Mouse (Mus musculus) frontal cortex, postnatal 10 days (tissue): Measurements from ENCODE around the gene Mindy1.

Experiments used
- DNase-seq, 2 experiments: peaks; one replicate each; pipeline ENCODE4 v3.0.0; 2022; ENCODE audit warnings: low spot score in 2 of 2, mixed read lengths in 1 of 2

Mindy1 gene

DNA sequence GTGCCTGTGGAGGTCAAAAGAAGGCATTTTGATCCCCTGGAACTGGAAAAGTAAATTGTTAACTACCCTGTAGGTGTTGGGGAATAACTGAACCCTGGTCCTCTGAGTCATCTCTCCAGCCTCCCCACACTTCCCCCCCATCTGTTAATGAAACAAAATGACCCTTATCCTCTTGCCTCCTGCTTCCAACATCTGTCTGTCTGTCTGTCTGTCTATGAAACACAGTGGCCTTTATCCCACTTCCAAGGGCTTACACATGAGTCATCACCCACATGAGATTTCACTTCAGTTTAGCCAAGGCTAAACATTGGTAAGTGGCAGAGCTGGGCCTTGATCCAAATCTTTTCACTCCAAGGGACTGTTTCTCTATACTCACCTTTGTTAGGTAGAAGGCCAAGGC, 13.3 kb upstream of the Mindy1 start:
- DNase-seq = no peak

- no peak for DNase-seq
Measured at GRCm38 (mm10) chr3:95269789-95270188, 11.4 kb upstream of the Mindy1 start.

GRCm38 (mm10) chr3:95270766-95271364, 10.3 kb upstream of the Mindy1 start:
- no peak for DNase-seq

DNA sequence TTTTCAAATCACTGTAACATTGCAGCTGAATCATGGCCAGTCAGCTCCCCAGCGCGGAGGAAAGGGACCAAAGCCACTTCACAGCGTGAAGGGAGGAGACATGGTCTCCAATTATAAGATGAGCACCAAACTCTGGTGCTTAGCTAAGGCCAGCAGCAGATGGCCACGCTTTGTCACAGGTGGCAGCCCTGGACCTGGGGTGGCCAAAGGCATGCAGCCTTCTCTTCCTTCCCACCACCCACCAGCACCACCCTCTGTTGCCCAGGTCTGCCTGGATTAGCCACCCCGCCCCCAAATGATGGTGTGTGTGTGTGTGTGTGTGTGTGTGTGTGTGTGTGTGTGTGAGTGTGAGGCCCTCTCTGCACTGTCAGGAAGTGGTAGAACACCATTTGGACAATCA, 7.7 kb upstream of the Mindy1 start:
- DNase-seq = no peak

DNA sequence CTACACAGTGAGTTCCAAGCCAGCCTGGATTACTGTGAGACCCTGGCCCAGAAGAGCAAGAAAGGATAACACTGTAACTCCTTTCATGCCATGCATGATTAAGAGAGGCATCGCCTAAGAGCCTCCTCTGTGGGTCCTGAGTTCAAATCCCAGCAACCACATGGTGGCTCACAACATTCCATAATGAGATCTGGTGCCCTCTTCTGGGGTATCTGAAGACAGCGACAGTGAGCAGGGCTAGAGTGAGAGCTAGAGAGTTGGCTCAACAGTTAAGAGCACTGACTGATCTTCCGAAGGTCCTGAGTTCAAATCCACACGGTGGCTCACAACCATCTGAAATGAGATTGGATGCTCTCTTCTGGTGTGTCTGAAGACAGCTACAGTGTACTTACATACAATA, 6.7 kb upstream of the Mindy1 start:
- DNase-seq = no peak

- DNase-seq = no peak
Measured at GRCm38 (mm10) chr3:95275161-95275560, 6.0 kb upstream of the Mindy1 start.

DNA sequence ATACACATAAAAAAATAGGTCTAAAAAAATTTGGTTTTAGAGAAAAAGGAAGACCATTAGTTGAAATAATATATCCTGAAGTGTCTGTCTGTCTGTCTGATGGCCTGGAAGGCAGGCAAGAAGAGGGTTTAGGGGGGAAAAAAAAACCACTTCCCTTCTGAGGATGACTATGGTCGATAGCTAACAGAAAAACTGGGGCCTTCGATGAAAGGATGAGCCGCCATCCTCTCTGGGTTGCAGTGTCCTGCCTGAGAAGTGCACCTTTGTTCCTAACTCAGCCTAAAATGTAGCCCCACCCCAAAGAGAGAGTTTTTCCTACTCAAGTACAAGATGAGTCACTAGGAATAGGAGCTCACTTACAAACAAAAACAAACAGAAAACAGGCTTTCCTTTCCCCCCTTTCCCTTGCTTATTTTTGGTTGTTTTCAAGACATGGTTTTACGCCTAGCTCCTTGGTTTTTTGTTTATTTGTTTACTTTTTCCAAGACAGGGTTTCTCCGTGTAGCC, 4.7 kb upstream of the Mindy1 start:
- no peak for DNase-seq

DNA sequence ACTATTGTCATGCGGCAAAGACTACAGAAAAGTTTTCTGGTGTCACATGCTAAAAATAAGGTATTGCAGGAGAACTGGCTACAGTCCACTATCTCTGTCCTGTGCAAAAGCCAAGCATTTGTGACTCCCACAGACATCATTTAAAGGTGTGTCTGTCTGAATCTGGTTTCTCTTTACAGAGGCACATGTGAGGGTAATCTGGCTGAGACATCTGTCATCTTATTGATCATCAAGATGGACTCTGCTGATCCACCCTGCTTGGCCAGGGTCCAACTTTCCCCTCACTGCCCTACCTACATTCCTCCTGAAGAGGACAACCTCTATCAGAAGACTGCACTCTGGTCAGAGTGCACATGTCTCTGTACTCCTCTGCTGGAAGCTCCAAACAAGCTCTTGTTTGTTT, 4.0 kb upstream of the Mindy1 start:
- no peak for DNase-seq

- no peak for DNase-seq
Measured at GRCm38 (mm10) chr3:95280747-95281146, 398 bp upstream of the Mindy1 start.

DNA sequence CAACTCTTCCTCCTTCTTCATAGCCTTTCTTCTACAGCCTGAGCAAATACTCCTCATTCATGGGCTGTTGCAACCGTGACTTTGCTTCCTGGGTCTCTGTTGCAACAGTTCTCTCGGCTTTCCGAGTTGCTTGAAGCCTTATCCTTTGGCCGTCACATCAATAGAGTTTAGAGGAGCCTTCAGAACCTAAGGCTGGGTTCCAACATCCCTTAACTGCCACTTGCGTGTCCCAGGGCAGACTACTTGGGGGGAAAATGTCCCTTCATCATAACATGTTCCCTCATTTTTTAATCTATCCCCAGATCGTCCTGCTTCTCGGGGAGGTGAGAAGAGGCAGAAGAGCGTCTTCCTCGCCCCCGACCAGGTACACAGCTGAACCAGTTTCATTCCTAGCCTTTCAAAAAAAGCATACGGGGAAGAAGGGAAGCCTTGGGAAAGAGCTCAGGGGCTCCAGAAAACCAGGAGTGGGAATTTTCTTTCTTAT, 1.3 kb downstream of the Mindy1 start:
- no peak for DNase-seq

DNA sequence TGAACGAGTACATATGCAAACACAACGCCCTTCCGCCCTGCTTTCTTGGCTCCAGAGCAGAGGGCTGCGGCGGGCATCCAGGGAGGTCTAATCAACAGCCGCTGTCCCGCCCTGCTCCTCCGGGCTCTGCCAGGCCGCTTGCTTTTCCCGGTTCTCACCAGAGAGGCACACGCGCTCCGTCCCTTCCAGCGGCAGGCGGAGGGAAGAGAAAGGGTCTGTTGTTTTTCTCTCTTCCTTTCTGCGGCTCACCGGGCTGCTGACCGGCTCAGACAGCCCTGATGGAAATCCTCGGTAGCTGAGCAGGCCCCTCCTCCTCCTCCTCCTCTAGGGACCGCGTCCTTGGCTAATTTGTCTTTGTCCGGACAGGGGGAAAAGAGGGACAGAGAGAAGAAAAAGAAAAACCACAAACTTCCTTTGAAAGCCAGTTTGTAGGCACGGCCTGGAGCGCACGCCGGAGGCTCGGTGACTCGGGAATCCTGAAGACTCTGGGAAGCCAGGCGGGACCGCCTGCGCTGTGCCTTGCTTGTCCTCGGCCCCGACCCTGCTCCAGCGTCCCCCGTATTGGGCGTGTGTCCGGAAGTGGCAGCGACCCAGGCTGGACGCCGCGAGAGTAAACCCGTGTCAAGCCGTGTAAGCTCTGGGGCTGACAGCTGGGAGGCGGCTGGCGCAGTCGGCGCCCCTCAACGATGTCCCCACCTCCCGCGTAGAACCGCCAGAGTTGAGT, 1.9 kb downstream of the Mindy1 start:
- peak; percentile 49 to 77 for DNase-seq

DNA sequence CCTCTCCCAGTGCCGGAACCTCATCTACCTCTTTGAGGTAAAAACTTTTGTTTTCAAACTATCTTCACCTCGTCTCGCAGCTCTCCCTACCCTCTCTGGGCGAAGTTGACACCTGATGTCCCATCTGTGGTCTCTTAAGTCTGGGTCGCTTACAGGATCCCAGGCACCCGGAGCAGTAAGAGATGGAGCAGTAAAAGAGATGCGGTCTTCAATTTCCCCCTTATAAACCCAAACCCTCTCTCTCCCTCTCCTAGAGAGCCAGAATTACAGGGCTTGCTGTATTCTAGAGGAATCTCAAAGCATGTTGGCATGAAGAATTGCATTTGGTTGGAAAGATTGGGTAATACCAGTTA, 2.4 kb downstream of the Mindy1 start:
- no peak for DNase-seq

GRCm38 (mm10) chr3:95284062-95284461, 2.9 kb downstream of the Mindy1 start:
- no peak for DNase-seq

DNA sequence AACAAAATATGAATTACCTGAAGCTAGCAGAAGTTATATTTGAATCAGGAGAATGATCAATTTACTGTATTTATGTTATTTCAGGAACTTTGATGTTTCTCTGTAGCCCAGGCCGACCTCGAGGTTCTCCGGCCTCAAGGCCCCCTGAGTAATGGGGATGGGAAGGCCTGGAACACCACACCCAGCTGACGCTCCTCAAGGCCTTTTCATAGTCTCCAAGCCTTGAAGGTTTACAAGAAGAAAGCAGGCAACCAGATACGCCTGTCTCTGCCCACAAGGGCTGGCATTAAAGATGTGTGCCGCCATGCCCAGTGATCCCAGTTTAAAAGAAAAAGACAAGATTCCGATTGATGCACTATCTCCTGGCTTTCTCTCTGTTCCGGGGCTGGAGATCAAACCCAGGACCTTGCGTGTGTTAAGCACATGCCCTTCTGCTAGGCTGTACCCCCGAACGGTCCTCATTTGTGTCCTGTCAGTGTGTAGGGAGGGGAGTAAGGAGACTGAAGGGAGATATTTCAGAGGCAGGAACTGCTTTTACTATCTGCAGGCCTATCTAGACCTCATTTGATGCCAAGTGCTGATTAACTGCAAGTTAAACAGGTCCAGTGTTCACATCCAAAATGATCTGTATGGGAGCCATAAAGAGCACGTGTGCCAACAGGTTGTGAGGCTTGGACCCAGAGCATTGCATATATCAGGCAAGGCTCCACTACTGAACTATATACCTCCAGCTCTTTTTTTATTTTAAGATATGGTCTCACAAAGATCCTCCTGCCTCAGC, 3.5 kb downstream of the Mindy1 start:
- no peak for DNase-seq

DNA sequence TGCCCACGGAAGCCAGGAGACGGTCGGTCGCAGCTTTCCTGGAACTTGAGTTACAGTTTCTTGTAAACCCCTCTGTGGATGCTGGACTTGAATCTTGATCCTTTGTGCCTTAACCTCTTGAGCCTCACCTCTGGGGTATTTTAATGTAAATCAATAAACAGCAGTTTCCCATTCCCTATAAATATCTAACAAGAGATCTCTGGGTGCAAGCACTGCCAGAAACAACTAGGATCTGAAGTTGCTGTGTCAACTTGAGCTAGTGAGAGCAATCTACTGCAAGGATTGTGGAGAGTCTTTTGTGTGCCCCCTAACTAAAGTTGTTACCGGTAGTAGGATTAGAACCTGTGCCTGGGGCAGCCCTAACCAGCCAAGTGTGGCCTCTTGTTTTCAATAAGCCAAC, 4.2 kb downstream of the Mindy1 start:
- no peak for DNase-seq

- no peak for DNase-seq
Measured at GRCm38 (mm10) chr3:95286011-95286410, 4.9 kb downstream of the Mindy1 start.

- no peak for DNase-seq
Measured at GRCm38 (mm10) chr3:95286510-95286909, 5.4 kb downstream of the Mindy1 start.

DNA sequence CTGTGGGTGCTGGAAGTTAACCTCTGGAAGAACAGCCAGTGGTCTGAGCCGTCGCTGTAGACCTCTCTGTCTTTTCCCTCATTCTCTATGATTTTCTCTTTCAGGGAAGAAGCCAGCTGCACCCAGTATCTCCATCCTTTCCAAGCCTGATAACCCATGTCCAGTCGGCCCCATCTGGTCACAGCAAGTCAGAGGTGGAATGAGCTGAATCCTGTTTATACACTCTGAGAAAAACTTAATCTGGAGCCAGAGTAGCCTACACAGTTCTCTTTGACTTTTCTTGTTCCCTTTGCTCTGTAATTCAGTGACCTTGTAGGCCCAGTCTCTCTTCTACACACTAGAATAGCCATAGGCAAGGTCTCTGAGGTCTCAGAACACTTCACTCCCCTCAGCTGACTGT, 6.4 kb downstream of the Mindy1 start:
- DNase-seq = no peak

- DNase-seq = no peak
Measured at GRCm38 (mm10) chr3:95289419-95289818, 8.3 kb downstream of the Mindy1 start.

GRCm38 (mm10) chr3:95290156-95290555, 9.0 kb downstream of the Mindy1 start:
- DNase-seq = no peak

DNA sequence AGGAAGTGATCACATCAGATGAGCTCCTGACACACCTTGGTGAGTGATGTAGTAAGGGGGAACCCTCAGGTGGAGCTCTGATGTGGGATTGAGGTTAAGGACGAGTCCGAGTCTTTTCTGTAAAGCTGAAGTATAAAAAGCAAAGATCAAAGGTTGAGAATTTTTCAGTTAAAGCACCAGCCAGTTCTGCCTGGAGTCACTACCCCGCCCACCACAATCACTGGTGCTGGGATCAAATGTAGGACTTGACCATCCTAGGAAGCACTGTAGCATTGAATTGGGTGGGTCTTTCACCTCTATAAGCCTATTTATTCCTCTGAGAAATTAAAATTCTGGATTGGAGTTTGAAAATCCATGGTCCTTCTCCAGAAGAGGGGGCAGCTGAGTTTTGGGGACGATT, 9.9 kb downstream of the Mindy1 start:
- no peak for DNase-seq

DNA sequence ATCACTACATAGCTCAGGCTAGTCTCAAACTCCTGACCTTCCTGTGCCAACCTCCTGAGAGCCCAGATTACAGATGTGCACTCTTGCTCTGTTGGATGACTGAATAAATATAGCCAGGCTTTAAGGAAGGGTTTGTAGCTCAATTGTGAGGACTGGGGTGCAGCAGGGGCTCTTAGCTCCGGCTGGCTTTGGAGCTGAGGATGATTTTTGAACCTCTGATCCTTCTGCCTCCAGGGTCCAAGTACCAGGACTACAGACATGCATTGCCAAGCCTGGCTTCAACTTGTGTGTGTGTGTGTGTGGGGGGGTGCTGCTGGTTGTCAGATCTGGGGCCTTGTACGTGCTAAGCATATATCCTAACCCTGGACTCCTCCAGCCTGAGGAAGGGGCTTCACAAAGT, 11.8 kb downstream of the Mindy1 start:
- DNase-seq = no peak

- DNase-seq = no peak
Measured at GRCm38 (mm10) chr3:95293537-95293936, 12.4 kb downstream of the Mindy1 start.
